Mouse (Mus musculus): Measurements from ENCODE around the gene Npcd. TPM values are rescaled to one million over a fixed set of nuclear protein-coding genes. Genes with fewer than 3 reads are reported as not detected.

Npcd gene
- polyA plus RNA-seq, 1 experiment from 2014 or later = not detected

- Histone ChIP-seq H3K4me3 (replicated peaks) (no peak overlapping the region), H3K27ac (no peak overlapping the region), H3K4me1 (replicated peaks) (peaks cover 35% of the 10 kb centered on the region), H3K9ac (replicated peaks) (no peak overlapping the region), H3K9me3 (no peaks in the 10 kb centered on the region), H3K27me3 (no peaks in the 10 kb centered on the region), H3K36me3 (peaks cover 48% of the 10 kb centered on the region), H3K4me2 (no peak overlapping the region)
- 79% methylated on average over 5 of the region's 5 CpGs for WGBS
- ATAC-seq (ENCODE audit: insufficient number of reproducible peaks, insufficient read depth, low FRiP score, low TSS enrichment, low read depth) = no peak
These were observed 4.6 kb downstream of the Npcd start for GRCm38 (mm10) chr15:79829431-79829830.

GRCm38 (mm10) chr15:79828366-79829035, 5.5 kb downstream of the Npcd start:
- 0 out of 2 replicates have a peak overlapping the region, but pooled peaks have one; percentile 6 for H3K4me2 ChIP-seq
- H3K27me3 ChIP-seq = no peaks in the 10 kb centered on the region
- WGBS = 66% methylated on average over 46 of the region's 46 CpGs
- H3K4me1 ChIP-seq (replicated peaks) = peaks cover 35% of the 10 kb centered on the region
- no peak overlapping the region for H3K9ac ChIP-seq (replicated peaks)
- no peaks in the 10 kb centered on the region for H3K9me3 ChIP-seq
- peak overlapping the region; percentile 1; the same call in 1 of the 2 replicates for H3K4me3 ChIP-seq (replicated peaks)
- no peak overlapping the region for H3K27ac ChIP-seq
- peaks cover 48% of the 10 kb centered on the region for H3K36me3 ChIP-seq
- no peak for ATAC-seq (ENCODE audit: insufficient number of reproducible peaks, insufficient read depth, low FRiP score, low TSS enrichment, low read depth)

GRCm38 (mm10) chr15:79827778-79828210, 6.2 kb downstream of the Npcd start:
- no peaks in the 10 kb centered on the region for H3K27me3 ChIP-seq
- no peak overlapping the region for H3K9ac ChIP-seq (replicated peaks)
- H3K9me3 ChIP-seq = no peaks in the 10 kb centered on the region
- H3K27ac ChIP-seq = no peak overlapping the region
- ATAC-seq (ENCODE audit: insufficient number of reproducible peaks, insufficient read depth, low FRiP score, low TSS enrichment, low read depth) = no peak
- no peak overlapping the region for H3K4me3 ChIP-seq (replicated peaks)
- H3K36me3 ChIP-seq = peaks cover 55% of the 10 kb centered on the region
- no peak overlapping the region for H3K4me2 ChIP-seq
- H3K4me1 ChIP-seq (replicated peaks) = peaks cover 35% of the 10 kb centered on the region
- 90% methylated on average over 11 of the region's 11 CpGs for WGBS

- Histone ChIP-seq H3K9me3 (no peaks in the 10 kb centered on the region), H3K27me3 (no peaks in the 10 kb centered on the region), H3K4me2 (no peak overlapping the region), H3K36me3 (peaks cover 60% of the 10 kb centered on the region), H3K9ac (replicated peaks) (no peak overlapping the region), H3K27ac (no peak overlapping the region), H3K4me3 (replicated peaks) (no peak overlapping the region), H3K4me1 (replicated peaks) (peaks cover 34% of the 10 kb centered on the region)
- ATAC-seq (ENCODE audit: insufficient number of reproducible peaks, insufficient read depth, low FRiP score, low TSS enrichment, low read depth) = no peak
- WGBS = 88% methylated on average over 14 of the region's 14 CpGs
These were observed 6.8 kb downstream of the Npcd start for GRCm38 (mm10) chr15:79827061-79827777.

GRCm38 (mm10) chr15:79826221-79826935, 7.7 kb downstream of the Npcd start:
- Histone ChIP-seq H3K36me3 (peaks cover 55% of the 10 kb centered on the region), H3K4me3 (replicated peaks) (no peak overlapping the region), H3K9ac (replicated peaks) (no peak overlapping the region), H3K27me3 (no peaks in the 10 kb centered on the region), H3K27ac (no peak overlapping the region), H3K9me3 (no peaks in the 10 kb centered on the region), H3K4me2 (no peak overlapping the region), H3K4me1 (replicated peaks) (peaks cover 26% of the 10 kb centered on the region)
- no peak for ATAC-seq (ENCODE audit: insufficient number of reproducible peaks, insufficient read depth, low FRiP score, low TSS enrichment, low read depth)
- WGBS = 82% methylated on average over 9 of the region's 9 CpGs

GRCm38 (mm10) chr15:79825146-79825825, 8.8 kb downstream of the Npcd start:
- peaks cover 53% of the 10 kb centered on the region for H3K36me3 ChIP-seq
- H3K9me3 ChIP-seq = no peaks in the 10 kb centered on the region
- ATAC-seq (ENCODE audit: insufficient number of reproducible peaks, insufficient read depth, low FRiP score, low TSS enrichment, low read depth) = no peak
- no peak overlapping the region for H3K4me3 ChIP-seq (replicated peaks)
- WGBS = 64% methylated on average over 14 of the region's 14 CpGs
- no peaks in the 10 kb centered on the region for H3K27me3 ChIP-seq
- H3K27ac ChIP-seq = no peak overlapping the region
- H3K4me1 ChIP-seq (replicated peaks) = peaks cover 22% of the 10 kb centered on the region
- no peak overlapping the region for H3K4me2 ChIP-seq
- no peak overlapping the region for H3K9ac ChIP-seq (replicated peaks)

GRCm38 (mm10) chr15:79823588-79824280, 10.3 kb downstream of the Npcd start:
- peaks cover 49% of the 10 kb centered on the region for H3K36me3 ChIP-seq
- no peak overlapping the region for H3K27ac ChIP-seq

GRCm38 (mm10) chr15:79822265-79823199, 11.5 kb downstream of the Npcd start:
- ATAC-seq (ENCODE audit: insufficient number of reproducible peaks, insufficient read depth, low FRiP score, low TSS enrichment, low read depth) = no peak; the same call in 1 of the 2 replicates
- WGBS = 60% methylated on average over 13 of the region's 13 CpGs

More at GRCm38 (mm10) chr15:79823588-79824280, 10.3 kb downstream of the Npcd start:
- no peak for ATAC-seq (ENCODE audit: insufficient number of reproducible peaks, insufficient read depth, low FRiP score, low TSS enrichment, low read depth)
- Histone ChIP-seq H3K27me3 (no peaks in the 10 kb centered on the region), H3K4me1 (replicated peaks) (peaks cover 14% of the 10 kb centered on the region), H3K9me3 (0 out of 2 replicates have a peak, but pooled peaks cover under 1% of the 10 kb centered on the region), H3K4me3 (replicated peaks) (no peak overlapping the region), H3K4me2 (no peak overlapping the region), H3K9ac (replicated peaks) (no peak overlapping the region)
- 68% methylated on average over 19 of the region's 19 CpGs for WGBS

GRCm38 (mm10) chr15:79818325-79818724, 15.7 kb downstream of the Npcd start:
- Histone ChIP-seq H3K4me2 (no peak overlapping the region), H3K4me1 (replicated peaks) (peaks cover 8% of the 10 kb centered on the region), H3K9me3 (0 out of 2 replicates have a peak, but pooled peaks cover 6% of the 10 kb centered on the region), H3K27ac (no peak overlapping the region), H3K9ac (replicated peaks) (no peak overlapping the region), H3K4me3 (replicated peaks) (no peak overlapping the region), H3K27me3 (0 out of 2 replicates have a peak, but pooled peaks cover 3% of the 10 kb centered on the region), H3K36me3 (peaks cover 10% of the 10 kb centered on the region)
- 91% methylated on average over 4 of the region's 4 CpGs for WGBS
- no peak for ATAC-seq (ENCODE audit: insufficient number of reproducible peaks, insufficient read depth, low FRiP score, low TSS enrichment, low read depth)

More at GRCm38 (mm10) chr15:79822265-79823199, 11.5 kb downstream of the Npcd start:
- Histone ChIP-seq H3K4me3 (replicated peaks) (no peak overlapping the region), H3K36me3 (peaks cover 37% of the 10 kb centered on the region), H3K4me2 (no peak overlapping the region), H3K9me3 (0 out of 2 replicates have a peak, but pooled peaks cover 6% of the 10 kb centered on the region), H3K4me1 (replicated peaks) (peaks cover 14% of the 10 kb centered on the region), H3K27me3 (no peaks in the 10 kb centered on the region), H3K27ac (no peak overlapping the region), H3K9ac (replicated peaks) (no peak overlapping the region)
